Mouse (Mus musculus): ENCODE results near the gene Btbd10. TPM values are rescaled to one million over a fixed set of nuclear protein-coding genes. Genes with fewer than 3 reads are reported as not detected.

Btbd10 gene
- 24.6 and 25.6 TPM in 2 replicates for polyA plus RNA-seq (2014; fragmentation: Nextera tagmentation; extraction: Ambion mirVana)

- Histone ChIP-seq H3K4me1 (ENCODE audit: control insufficient read depth, insufficient read depth, low read length) (no peaks in the 10 kb centered on the region), H3K4me2 (ENCODE audit: low read depth, severe bottlenecking) (peak within 1 kb of the TSS; percentile 85), H3K27ac (replicated peaks; ENCODE audit: low read depth, low read length) (0 out of 2 replicates have a peak within 1 kb of the TSS, but pooled peaks have one; percentile 22), H3K4me3 (ENCODE audit: low read depth, low read length) (peak within 1 kb of the TSS; percentile 63), H3K9me3 (ENCODE audit: control insufficient read depth, low read length) (no peaks in the 10 kb centered on the region), H3K36me3 (ENCODE audit: control insufficient read depth, insufficient read depth, low read length) (no peaks in the 10 kb centered on the region), H3K27me3 (ENCODE audit: control insufficient read depth, insufficient read depth, low read length) (no peaks in the 10 kb centered on the region), H3K9ac (ENCODE audit: low read length) (peak within 1 kb of the TSS; percentile 52)
- DNase-seq (ENCODE audit: low spot score) (peak; percentile 97), ATAC-seq (ENCODE audit: insufficient number of reproducible peaks, low FRiP score, low TSS enrichment, low read depth) (peak; percentile 97)
- WGBS, result under 1% methylated on average over 64 of the region's 64 CpGs
Measured at GRCm38 (mm10) chr7:113368746-113369619, at the start of gene Btbd10. Btbd10 (minus strand) TSS chr7:113369392.

DNA sequence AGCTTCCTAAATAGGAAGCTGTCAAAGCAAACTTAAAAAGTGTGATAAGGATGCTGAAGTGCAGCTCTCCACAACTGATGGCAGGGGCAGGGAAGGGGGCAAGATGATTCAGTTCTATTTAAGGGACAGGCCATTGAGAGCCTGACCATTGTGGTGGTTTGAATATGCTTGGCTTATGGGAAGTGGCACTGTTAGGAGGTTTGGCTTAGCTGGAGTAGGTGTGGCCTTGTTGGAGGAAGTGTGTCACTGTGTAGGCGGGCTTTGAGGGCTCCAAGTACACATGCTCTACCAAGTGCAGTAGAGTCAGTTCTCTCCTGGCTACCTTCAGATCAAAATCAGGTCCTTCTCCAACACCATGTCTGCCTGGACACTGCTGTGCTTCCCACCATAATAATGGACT, 47.3 kb upstream of the Btbd10 start:
- H3K4me1 ChIP-seq (ENCODE audit: control insufficient read depth, insufficient read depth, low read length), result no peaks in the 10 kb centered on the region
- ATAC-seq (ENCODE audit: insufficient number of reproducible peaks, low FRiP score, low TSS enrichment, low read depth), result no peak
- H3K36me3 ChIP-seq (ENCODE audit: control insufficient read depth, insufficient read depth, low read length), result no peaks in the 10 kb centered on the region
- H3K9me3 ChIP-seq (ENCODE audit: control insufficient read depth, low read length), result no peaks in the 10 kb centered on the region
- no peak overlapping the region for H3K9ac ChIP-seq (ENCODE audit: low read length)
- H3K4me3 ChIP-seq (ENCODE audit: low read depth, low read length), result no peak overlapping the region
- WGBS, result 92% methylated on average over 1 of the region's 1 CpGs
- no peak for DNase-seq (ENCODE audit: low spot score)
- H3K4me2 ChIP-seq (ENCODE audit: low read depth, severe bottlenecking), result no peak overlapping the region
- no peaks in the 10 kb centered on the region for H3K27me3 ChIP-seq (ENCODE audit: control insufficient read depth, insufficient read depth, low read length)
- no peak overlapping the region for H3K27ac ChIP-seq (replicated peaks; ENCODE audit: low read depth, low read length)

DNA sequence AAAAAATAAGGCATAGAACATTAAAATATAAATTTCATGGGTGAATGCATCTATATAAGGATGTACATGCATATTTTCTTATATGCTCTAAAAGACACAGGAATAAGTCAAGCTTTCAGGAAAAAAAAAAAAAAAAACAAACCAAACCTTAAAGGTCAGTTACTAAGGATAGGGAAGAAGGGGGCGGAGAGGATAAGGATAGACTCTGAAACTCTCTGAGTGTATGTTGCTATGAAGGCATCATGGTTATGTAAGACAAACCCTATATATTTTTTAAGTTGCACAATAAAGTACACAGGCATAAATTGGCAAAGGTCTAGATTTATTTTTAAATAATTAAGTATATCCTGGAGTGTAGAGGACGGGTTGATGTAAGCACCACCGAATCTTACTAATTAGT, 46.1 kb upstream of the Btbd10 start:
- Histone ChIP-seq H3K4me1 (ENCODE audit: control insufficient read depth, insufficient read depth, low read length) (no peaks in the 10 kb centered on the region), H3K27me3 (ENCODE audit: control insufficient read depth, insufficient read depth, low read length) (no peaks in the 10 kb centered on the region), H3K4me2 (ENCODE audit: low read depth, severe bottlenecking) (no peak overlapping the region), H3K27ac (replicated peaks; ENCODE audit: low read depth, low read length) (no peak overlapping the region), H3K36me3 (ENCODE audit: control insufficient read depth, insufficient read depth, low read length) (no peaks in the 10 kb centered on the region), H3K9me3 (ENCODE audit: control insufficient read depth, low read length) (no peaks in the 10 kb centered on the region), H3K9ac (ENCODE audit: low read length) (no peak overlapping the region), H3K4me3 (ENCODE audit: low read depth, low read length) (no peak overlapping the region)
- ATAC-seq (ENCODE audit: insufficient number of reproducible peaks, low FRiP score, low TSS enrichment, low read depth) (no peak), DNase-seq (ENCODE audit: low spot score) (no peak)
- WGBS, result 82% methylated on average over 3 of the region's 3 CpGs

DNA sequence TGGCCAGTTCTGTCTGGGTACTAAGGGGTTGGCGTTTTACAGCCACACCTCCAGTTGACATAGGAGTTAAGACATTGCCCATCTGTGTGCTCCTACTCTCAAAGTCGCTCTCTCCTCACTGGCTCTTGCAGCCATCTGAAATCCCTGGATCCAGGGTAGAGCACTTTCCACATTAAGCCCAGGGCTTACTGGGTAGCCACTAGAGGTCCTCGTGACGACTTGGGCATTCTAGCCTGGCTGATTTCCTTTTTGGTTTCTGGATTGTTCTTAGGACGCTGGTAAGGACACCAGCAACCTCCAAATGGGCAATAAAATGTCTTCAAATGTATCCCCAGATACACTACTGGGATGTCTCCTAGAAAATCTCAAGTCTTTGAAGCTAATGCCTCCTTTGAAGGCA, 39.5 kb upstream of the Btbd10 start:
- ATAC-seq (ENCODE audit: insufficient number of reproducible peaks, low FRiP score, low TSS enrichment, low read depth), result no peak
- no peak overlapping the region for H3K4me2 ChIP-seq (ENCODE audit: low read depth, severe bottlenecking)
- no peaks in the 10 kb centered on the region for H3K27me3 ChIP-seq (ENCODE audit: control insufficient read depth, insufficient read depth, low read length)
- no peaks in the 10 kb centered on the region for H3K9me3 ChIP-seq (ENCODE audit: control insufficient read depth, low read length)
- H3K4me3 ChIP-seq (ENCODE audit: low read depth, low read length), result no peak overlapping the region
- H3K9ac ChIP-seq (ENCODE audit: low read length), result no peak overlapping the region
- DNase-seq (ENCODE audit: low spot score), result no peak
- no peaks in the 10 kb centered on the region for H3K36me3 ChIP-seq (ENCODE audit: control insufficient read depth, insufficient read depth, low read length)
- WGBS, result 55% methylated on average over 5 of the region's 5 CpGs
- no peak overlapping the region for H3K27ac ChIP-seq (replicated peaks; ENCODE audit: low read depth, low read length)
- no peaks in the 10 kb centered on the region for H3K4me1 ChIP-seq (ENCODE audit: control insufficient read depth, insufficient read depth, low read length)

DNA sequence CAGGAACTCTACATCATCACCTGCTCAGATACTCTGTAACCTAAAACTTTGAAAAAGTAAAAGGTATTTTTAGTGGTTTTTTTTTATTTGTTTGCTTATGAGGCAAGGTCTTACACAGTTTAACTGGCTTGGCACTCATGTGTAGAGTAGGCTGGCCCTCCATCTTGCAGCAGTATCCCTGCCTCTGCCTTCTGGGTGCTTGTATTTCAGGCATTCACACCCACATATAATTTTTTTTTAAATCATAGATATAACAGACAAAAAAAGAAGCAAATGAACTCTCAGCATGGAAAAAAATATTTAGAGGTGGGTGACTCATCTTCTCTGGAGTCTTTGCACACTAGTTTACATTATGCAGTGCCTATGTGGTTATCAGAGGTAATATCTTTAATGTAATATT, 28.9 kb upstream of the Btbd10 start:
- no peaks in the 10 kb centered on the region for H3K27me3 ChIP-seq (ENCODE audit: control insufficient read depth, insufficient read depth, low read length)
- no peak overlapping the region for H3K27ac ChIP-seq (replicated peaks; ENCODE audit: low read depth, low read length)
- no peaks in the 10 kb centered on the region for H3K4me1 ChIP-seq (ENCODE audit: control insufficient read depth, insufficient read depth, low read length)
- no peak overlapping the region for H3K4me2 ChIP-seq (ENCODE audit: low read depth, severe bottlenecking)
- H3K4me3 ChIP-seq (ENCODE audit: low read depth, low read length), result no peak overlapping the region
- DNase-seq (ENCODE audit: low spot score) (no peak), ATAC-seq (ENCODE audit: insufficient number of reproducible peaks, low FRiP score, low TSS enrichment, low read depth) (no peak)
- H3K9me3 ChIP-seq (ENCODE audit: control insufficient read depth, low read length), result no peaks in the 10 kb centered on the region
- H3K36me3 ChIP-seq (ENCODE audit: control insufficient read depth, insufficient read depth, low read length), result no peaks in the 10 kb centered on the region
- no peak overlapping the region for H3K9ac ChIP-seq (ENCODE audit: low read length)

- WGBS, result 88% methylated on average over 4 of the region's 4 CpGs
Measured at GRCm38 (mm10) chr7:113396661-113397060, 27.5 kb upstream of the Btbd10 start.

GRCm38 (mm10) chr7:113391619-113392018, 22.4 kb upstream of the Btbd10 start:
- Histone ChIP-seq H3K4me1 (ENCODE audit: control insufficient read depth, insufficient read depth, low read length) (no peaks in the 10 kb centered on the region), H3K27me3 (ENCODE audit: control insufficient read depth, insufficient read depth, low read length) (no peaks in the 10 kb centered on the region), H3K9me3 (ENCODE audit: control insufficient read depth, low read length) (no peaks in the 10 kb centered on the region), H3K27ac (replicated peaks; ENCODE audit: low read depth, low read length) (no peak overlapping the region), H3K4me2 (ENCODE audit: low read depth, severe bottlenecking) (no peak overlapping the region), H3K9ac (ENCODE audit: low read length) (no peak overlapping the region), H3K4me3 (ENCODE audit: low read depth, low read length) (no peak overlapping the region), H3K36me3 (ENCODE audit: control insufficient read depth, insufficient read depth, low read length) (no peaks in the 10 kb centered on the region)
- DNase-seq (ENCODE audit: low spot score) (no peak), ATAC-seq (ENCODE audit: insufficient number of reproducible peaks, low FRiP score, low TSS enrichment, low read depth) (no peak)
- WGBS, result 83% methylated on average over 2 of the region's 2 CpGs

More at GRCm38 (mm10) chr7:113396661-113397060, 27.5 kb upstream of the Btbd10 start:
- Histone ChIP-seq H3K9me3 (ENCODE audit: control insufficient read depth, low read length) (no peaks in the 10 kb centered on the region), H3K27me3 (ENCODE audit: control insufficient read depth, insufficient read depth, low read length) (no peaks in the 10 kb centered on the region), H3K9ac (ENCODE audit: low read length) (no peak overlapping the region), H3K4me3 (ENCODE audit: low read depth, low read length) (no peak overlapping the region), H3K4me1 (ENCODE audit: control insufficient read depth, insufficient read depth, low read length) (no peaks in the 10 kb centered on the region), H3K27ac (replicated peaks; ENCODE audit: low read depth, low read length) (no peak overlapping the region), H3K36me3 (ENCODE audit: control insufficient read depth, insufficient read depth, low read length) (no peaks in the 10 kb centered on the region), H3K4me2 (ENCODE audit: low read depth, severe bottlenecking) (no peak overlapping the region)
- no peak for DNase-seq (ENCODE audit: low spot score)
- no peak for ATAC-seq (ENCODE audit: insufficient number of reproducible peaks, low FRiP score, low TSS enrichment, low read depth)

DNA sequence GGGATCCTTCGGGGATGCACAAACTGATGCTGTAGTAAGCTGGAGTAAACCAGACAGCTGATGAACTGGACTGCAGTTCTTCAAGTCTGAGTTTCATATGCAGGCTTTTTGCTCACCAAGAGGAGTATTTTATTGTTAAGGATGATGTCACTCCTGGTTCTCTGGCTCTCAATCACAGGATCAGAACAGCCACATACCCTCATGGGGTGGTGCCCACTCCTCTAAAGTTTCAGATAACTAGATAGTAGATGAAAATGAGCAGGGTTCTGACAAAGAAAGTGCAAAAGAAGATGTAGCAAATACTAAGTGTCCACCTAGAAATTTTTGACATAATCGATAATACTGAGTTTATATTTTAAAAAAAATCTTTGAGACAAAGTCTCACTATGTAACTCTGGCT, 19.3 kb upstream of the Btbd10 start, which contains the start of gene Pth:
Gene Pth, minus strand, starts transcription at position 101 of the 400 bp plus-strand sequence.
- 88% methylated on average over 2 of the region's 2 CpGs for WGBS
- no peak for ATAC-seq (ENCODE audit: insufficient number of reproducible peaks, low FRiP score, low TSS enrichment, low read depth)
- H3K9ac ChIP-seq (ENCODE audit: low read length), result no peak within 1 kb of the TSS

More for the DNA sequence above, 19.3 kb upstream of the Btbd10 start, which contains the start of gene Pth:
- Histone ChIP-seq H3K27ac (replicated peaks; ENCODE audit: low read depth, low read length) (no peak within 1 kb of the TSS), H3K27me3 (ENCODE audit: control insufficient read depth, insufficient read depth, low read length) (no peaks in the 10 kb centered on the region), H3K4me2 (ENCODE audit: low read depth, severe bottlenecking) (no peak within 1 kb of the TSS), H3K9me3 (ENCODE audit: control insufficient read depth, low read length) (no peaks in the 10 kb centered on the region), H3K4me3 (ENCODE audit: low read depth, low read length) (no peak within 1 kb of the TSS), H3K36me3 (ENCODE audit: control insufficient read depth, insufficient read depth, low read length) (no peaks in the 10 kb centered on the region), H3K4me1 (ENCODE audit: control insufficient read depth, insufficient read depth, low read length) (no peaks in the 10 kb centered on the region)
- no peak for DNase-seq (ENCODE audit: low spot score)

All from limb, embryonic 11.5 days (tissue).